Mouse (Mus musculus): ENCODE results near the gene Rnf126. TPM values are rescaled to one million over a fixed set of nuclear protein-coding genes. Genes with fewer than 3 reads are reported as not detected.

Gene Rnf126
- polyA plus RNA-seq, 1 experiment from 2014 or later, result 62.5 TPM

DNA sequence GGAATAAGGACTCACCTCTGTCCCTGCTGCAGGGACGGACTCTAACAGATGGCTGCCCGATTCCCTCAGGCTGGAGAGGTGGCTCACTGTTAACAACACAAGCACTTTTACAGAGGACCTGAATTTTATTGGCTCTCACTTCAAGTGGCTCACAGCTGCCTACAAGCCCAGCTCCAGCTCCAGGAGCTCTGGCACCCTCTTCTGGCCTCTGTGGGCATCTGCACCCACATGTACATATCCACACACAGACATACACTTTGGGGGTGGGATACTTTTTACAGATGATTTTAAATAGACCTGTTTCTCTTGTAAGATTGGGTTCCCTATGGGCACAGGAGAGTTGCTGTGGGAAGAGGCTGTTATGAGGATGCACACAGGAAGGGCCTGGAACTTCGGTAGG lies 5.6 kb upstream of the Rnf126 start:
- WGBS, result 92% methylated on average over 3 of the region's 3 CpGs
- ATAC-seq (ENCODE audit: insufficient number of reproducible peaks, insufficient read depth, low FRiP score, low read depth), result no peak

DNA sequence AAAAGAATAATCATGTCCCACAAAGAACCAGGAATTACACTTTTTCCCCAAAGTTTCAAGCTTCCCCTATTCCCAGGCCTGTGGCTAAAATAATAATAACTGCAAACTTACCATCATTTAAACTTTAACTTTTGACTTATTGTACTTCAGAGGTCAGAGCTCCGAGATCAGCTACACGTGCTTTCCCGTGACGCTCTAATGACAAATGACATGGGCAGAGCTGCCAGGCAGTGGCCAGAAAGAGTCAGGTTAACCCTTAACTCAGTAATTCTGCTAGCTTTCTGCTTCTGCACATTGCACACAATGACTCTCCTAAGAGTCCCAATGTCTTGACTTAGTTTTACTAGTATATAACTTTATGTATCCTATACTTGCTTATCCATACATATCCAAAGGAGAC lies 2.6 kb upstream of the Rnf126 start:
- H3K4me2 ChIP-seq (ENCODE audit: low read length), result no peak overlapping the region
- ATAC-seq (ENCODE audit: insufficient number of reproducible peaks, insufficient read depth, low FRiP score, low read depth), result no peak

More for the DNA sequence above, 5.6 kb upstream of the Rnf126 start:
- H3K4me3 ChIP-seq (ENCODE audit: control insufficient read depth in 1 of 2, insufficient read depth in 1 of 2, low read depth in 1 of 2, low read length in 2 of 2), result no peak overlapping the region
- H3K36me3 ChIP-seq (ENCODE audit: control insufficient read depth, insufficient read depth, low read length), result no peaks in the 10 kb centered on the region
- no peaks in the 10 kb centered on the region for H3K27me3 ChIP-seq (ENCODE audit: control insufficient read depth, insufficient read depth, low read length)
- H3K27ac ChIP-seq (replicated peaks in 1 of 2; ENCODE audit: control insufficient read depth in 1 of 2, insufficient read depth in 1 of 2, low read depth in 2 of 2, low read length in 2 of 2), result no peak overlapping the region
- H3K9me3 ChIP-seq (ENCODE audit: control insufficient read depth, low read length), result 0 out of 2 replicates have a peak, but pooled peaks cover 5% of the 10 kb centered on the region
- no peak overlapping the region for H3K9ac ChIP-seq (ENCODE audit: low read length)
- H3K4me2 ChIP-seq (ENCODE audit: low read length), result no peak overlapping the region
- peaks cover 5 to 19% of the 10 kb centered on the region in 2 experiments for H3K4me1 ChIP-seq (ENCODE audit: control insufficient read depth in 2 of 2, insufficient read depth in 2 of 2, low read length in 2 of 2)

DNA sequence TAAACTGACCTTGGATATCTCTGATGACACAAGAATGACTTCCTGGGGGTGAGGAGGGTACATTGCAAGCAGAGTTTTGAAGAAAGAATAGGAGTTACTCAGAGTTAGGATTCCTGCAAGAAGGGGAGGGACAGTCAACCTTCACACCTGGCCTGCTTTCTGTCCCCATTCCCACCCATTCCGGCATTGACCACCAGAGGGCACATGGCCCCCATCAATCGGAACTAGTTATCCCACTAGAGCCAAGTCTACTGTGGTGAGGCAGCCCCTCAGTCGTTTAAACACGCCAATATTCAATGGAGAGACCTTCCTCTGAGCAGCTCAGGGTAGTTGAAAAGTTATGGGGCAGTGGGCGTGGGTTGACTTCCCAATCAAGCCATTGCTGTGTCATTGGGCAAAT lies 1.6 kb upstream of the Rnf126 start:
- H3K27ac ChIP-seq (replicated peaks in 1 of 2; ENCODE audit: control insufficient read depth in 1 of 2, insufficient read depth in 1 of 2, low read depth in 2 of 2, low read length in 2 of 2), result no peak overlapping the region
- 0 out of 2 replicates have a peak, but pooled peaks cover 5% of the 10 kb centered on the region for H3K9me3 ChIP-seq (ENCODE audit: control insufficient read depth, low read length)
- peaks cover 26 to 41% of the 10 kb centered on the region in 2 experiments for H3K4me1 ChIP-seq (ENCODE audit: control insufficient read depth in 2 of 2, insufficient read depth in 2 of 2, low read length in 2 of 2)
- H3K36me3 ChIP-seq (ENCODE audit: control insufficient read depth, insufficient read depth, low read length), result no peaks in the 10 kb centered on the region
- peak overlapping the region; percentile 75; the same call in 1 of the 2 replicates for H3K4me2 ChIP-seq (ENCODE audit: low read length)
- no peaks in the 10 kb centered on the region for H3K27me3 ChIP-seq (ENCODE audit: control insufficient read depth, insufficient read depth, low read length)
- H3K4me3 ChIP-seq (ENCODE audit: control insufficient read depth in 1 of 2, insufficient read depth in 1 of 2, low read depth in 1 of 2, low read length in 2 of 2), result no peak overlapping the region
- ATAC-seq (ENCODE audit: insufficient number of reproducible peaks, insufficient read depth, low FRiP score, low read depth), result no peak
- WGBS, result under 1% methylated on average over 5 of the region's 5 CpGs
- H3K9ac ChIP-seq (ENCODE audit: low read length), result no peak overlapping the region

More for the DNA sequence above, 2.6 kb upstream of the Rnf126 start:
- Histone ChIP-seq H3K4me1 (ENCODE audit: control insufficient read depth in 2 of 2, insufficient read depth in 2 of 2, low read length in 2 of 2) (peaks cover 18 to 32% of the 10 kb centered on the region in 2 experiments), H3K36me3 (ENCODE audit: control insufficient read depth, insufficient read depth, low read length) (no peaks in the 10 kb centered on the region), H3K27ac (replicated peaks in 1 of 2; ENCODE audit: control insufficient read depth in 1 of 2, insufficient read depth in 1 of 2, low read depth in 2 of 2, low read length in 2 of 2) (no peak overlapping the region), H3K27me3 (ENCODE audit: control insufficient read depth, insufficient read depth, low read length) (no peaks in the 10 kb centered on the region), H3K9me3 (ENCODE audit: control insufficient read depth, low read length) (0 out of 2 replicates have a peak, but pooled peaks cover 5% of the 10 kb centered on the region), H3K4me3 (ENCODE audit: control insufficient read depth in 1 of 2, insufficient read depth in 1 of 2, low read depth in 1 of 2, low read length in 2 of 2) (no peak overlapping the region), H3K9ac (ENCODE audit: low read length) (no peak overlapping the region)
- 61% methylated on average over 4 of the region's 4 CpGs for WGBS

DNA sequence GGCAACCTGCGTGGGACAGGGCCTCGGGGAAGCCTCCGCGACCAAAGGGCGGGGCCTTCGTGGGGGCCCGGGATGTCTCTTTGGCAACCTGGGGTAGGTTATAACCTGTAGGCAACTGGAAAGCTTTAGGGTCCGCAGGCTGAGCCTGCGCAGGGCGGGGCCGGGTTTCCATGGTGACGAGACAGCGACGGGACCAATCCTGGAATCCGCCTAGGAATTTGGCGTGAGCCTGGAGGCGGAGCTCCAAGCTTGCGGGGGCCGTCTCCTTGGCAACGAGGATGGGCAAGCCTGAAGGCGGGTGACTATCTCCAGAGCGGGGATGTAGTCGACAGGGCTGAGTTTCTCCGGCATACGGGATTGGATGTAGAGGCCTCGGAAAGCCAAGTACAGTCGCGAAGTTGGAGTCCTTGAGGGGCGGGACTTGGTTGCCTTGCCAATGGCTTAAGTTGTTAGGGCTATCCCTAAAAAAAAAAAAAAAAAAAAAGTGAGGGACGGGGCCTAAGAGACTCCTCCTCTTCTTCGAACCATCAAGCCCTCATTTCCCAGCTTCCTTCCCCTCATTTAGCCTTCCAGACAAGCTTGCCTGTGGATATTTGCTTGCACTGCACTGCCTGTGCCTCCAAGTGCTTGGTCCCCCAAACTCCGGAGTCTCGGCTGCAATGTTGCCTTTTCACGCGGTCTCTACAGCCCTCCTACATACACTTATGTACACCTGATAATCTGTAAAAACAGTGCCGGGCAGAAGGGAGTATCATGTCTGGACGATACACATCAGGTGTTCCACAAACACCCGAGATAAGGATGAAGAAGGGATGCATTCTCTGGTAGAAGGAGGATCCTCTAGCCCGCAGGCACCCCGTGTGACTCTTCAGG lies 856 bp upstream of the Rnf126 start:
- Histone ChIP-seq H3K27ac (replicated peaks in 1 of 2; ENCODE audit: control insufficient read depth in 1 of 2, insufficient read depth in 1 of 2, low read depth in 2 of 2, low read length in 2 of 2) (peak overlapping the region; percentile 78 to 92), H3K4me2 (ENCODE audit: low read length) (peak overlapping the region; percentile 75), H3K4me1 (ENCODE audit: control insufficient read depth in 2 of 2, insufficient read depth in 2 of 2, low read length in 2 of 2) (peaks cover 30 to 46% of the 10 kb centered on the region in 2 experiments), H3K36me3 (ENCODE audit: control insufficient read depth, insufficient read depth, low read length) (peaks cover 2% of the 10 kb centered on the region; the same call in 1 of the 2 replicates), H3K9me3 (ENCODE audit: control insufficient read depth, low read length) (0 out of 2 replicates have a peak, but pooled peaks cover 5% of the 10 kb centered on the region), H3K9ac (ENCODE audit: low read length) (peak overlapping the region; percentile 75), H3K27me3 (ENCODE audit: control insufficient read depth, insufficient read depth, low read length) (no peaks in the 10 kb centered on the region), H3K4me3 (ENCODE audit: control insufficient read depth in 1 of 2, insufficient read depth in 1 of 2, low read depth in 1 of 2, low read length in 2 of 2) (peak overlapping the region; percentile 90 to 93)
- 11% methylated on average over 40 of the region's 40 CpGs for WGBS
- peak; percentile 64 for ATAC-seq (ENCODE audit: insufficient number of reproducible peaks, insufficient read depth, low FRiP score, low read depth)

DNA sequence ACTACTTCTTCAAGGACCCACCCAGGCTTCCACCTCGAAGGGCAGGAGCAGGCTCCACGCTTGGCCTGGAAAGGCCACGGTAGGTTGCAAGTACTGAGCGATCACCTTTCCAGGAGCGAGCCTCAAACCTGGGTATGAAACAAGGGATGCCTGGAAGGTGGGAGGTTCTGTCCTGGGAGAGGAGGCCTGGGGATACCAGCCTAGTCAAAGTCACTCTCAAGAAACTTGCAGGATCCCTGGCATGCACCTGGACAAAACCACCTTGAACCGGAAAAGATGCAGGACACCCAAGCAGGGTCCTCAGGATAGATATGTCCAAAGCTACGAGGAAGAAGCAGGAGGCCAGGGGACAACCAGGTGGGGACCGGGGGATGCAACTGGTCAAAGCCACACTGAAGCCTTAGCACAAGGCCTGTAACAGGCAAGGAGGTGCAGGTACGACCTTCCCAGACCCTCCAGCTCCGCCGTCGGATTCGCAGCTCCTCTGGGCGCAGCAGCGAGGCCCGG lies 698 bp downstream of the Rnf126 start:
- H3K4me3 ChIP-seq (ENCODE audit: control insufficient read depth in 1 of 2, insufficient read depth in 1 of 2, low read depth in 1 of 2, low read length in 2 of 2), result peak overlapping the region; percentile 90 to 93
- no peaks in the 10 kb centered on the region for H3K27me3 ChIP-seq (ENCODE audit: control insufficient read depth, insufficient read depth, low read length)
- H3K36me3 ChIP-seq (ENCODE audit: control insufficient read depth, insufficient read depth, low read length), result peaks cover 17% of the 10 kb centered on the region
- no peak for ATAC-seq (ENCODE audit: insufficient number of reproducible peaks, insufficient read depth, low FRiP score, low read depth)
- H3K4me1 ChIP-seq (ENCODE audit: control insufficient read depth in 2 of 2, insufficient read depth in 2 of 2, low read length in 2 of 2), result peaks cover 30 to 46% of the 10 kb centered on the region in 2 experiments
- H3K4me2 ChIP-seq (ENCODE audit: low read length), result peak overlapping the region; percentile 75
- whole genome bisulfite sequencing, result 6% methylated on average over 16 of the region's 16 CpGs
- H3K9ac ChIP-seq (ENCODE audit: low read length), result peak overlapping the region; percentile 98
- H3K9me3 ChIP-seq (ENCODE audit: control insufficient read depth, low read length), result no peaks in the 10 kb centered on the region
- peak overlapping the region; percentile 28 to 92; a peak in 3 of 4 replicates for H3K27ac ChIP-seq (replicated peaks in 1 of 2; ENCODE audit: control insufficient read depth in 1 of 2, insufficient read depth in 1 of 2, low read depth in 2 of 2, low read length in 2 of 2)

DNA sequence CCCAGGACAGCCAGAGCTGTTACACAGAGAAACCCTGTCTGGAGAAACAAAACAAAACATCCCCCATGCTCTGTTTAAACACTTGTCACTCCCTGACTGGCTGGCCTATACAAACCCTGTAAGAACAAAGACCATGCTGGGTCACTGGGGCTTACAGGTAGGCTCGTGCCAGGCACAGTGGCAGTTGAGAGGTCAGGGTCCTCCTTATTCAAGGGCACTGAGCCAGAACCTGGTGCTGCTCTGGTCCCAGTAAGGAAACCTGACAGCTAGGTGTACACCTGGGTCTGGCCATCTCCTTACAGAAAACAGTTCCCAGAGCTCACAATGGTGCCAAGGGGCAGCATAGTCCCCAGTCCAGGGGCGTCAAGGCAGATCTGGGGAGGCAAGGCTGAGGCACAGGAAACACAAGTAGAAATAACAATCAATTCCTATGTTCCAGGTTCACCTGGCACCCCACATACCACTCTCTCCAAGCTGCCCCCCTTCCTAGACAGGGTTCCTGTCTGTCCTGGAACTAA lies 1.5 kb downstream of the Rnf126 start:
- H3K4me3 ChIP-seq (ENCODE audit: control insufficient read depth in 1 of 2, insufficient read depth in 1 of 2, low read depth in 1 of 2, low read length in 2 of 2), result peak overlapping the region; percentile 90 to 93; a peak in 3 of 4 replicates
- H3K9me3 ChIP-seq (ENCODE audit: control insufficient read depth, low read length), result no peaks in the 10 kb centered on the region
- H3K27me3 ChIP-seq (ENCODE audit: control insufficient read depth, insufficient read depth, low read length), result no peaks in the 10 kb centered on the region
- H3K4me2 ChIP-seq (ENCODE audit: low read length), result peak overlapping the region; percentile 75
- H3K27ac ChIP-seq (replicated peaks in 1 of 2; ENCODE audit: control insufficient read depth in 1 of 2, insufficient read depth in 1 of 2, low read depth in 2 of 2, low read length in 2 of 2), result no peak overlapping the region
- H3K36me3 ChIP-seq (ENCODE audit: control insufficient read depth, insufficient read depth, low read length), result peaks cover 25% of the 10 kb centered on the region
- peak overlapping the region; percentile 98 for H3K9ac ChIP-seq (ENCODE audit: low read length)
- ATAC-seq (ENCODE audit: insufficient number of reproducible peaks, insufficient read depth, low FRiP score, low read depth), result no peak
- 72% methylated on average over 2 of the region's 2 CpGs for WGBS
- peaks cover 30 to 46% of the 10 kb centered on the region in 2 experiments for H3K4me1 ChIP-seq (ENCODE audit: control insufficient read depth in 2 of 2, insufficient read depth in 2 of 2, low read length in 2 of 2)

DNA sequence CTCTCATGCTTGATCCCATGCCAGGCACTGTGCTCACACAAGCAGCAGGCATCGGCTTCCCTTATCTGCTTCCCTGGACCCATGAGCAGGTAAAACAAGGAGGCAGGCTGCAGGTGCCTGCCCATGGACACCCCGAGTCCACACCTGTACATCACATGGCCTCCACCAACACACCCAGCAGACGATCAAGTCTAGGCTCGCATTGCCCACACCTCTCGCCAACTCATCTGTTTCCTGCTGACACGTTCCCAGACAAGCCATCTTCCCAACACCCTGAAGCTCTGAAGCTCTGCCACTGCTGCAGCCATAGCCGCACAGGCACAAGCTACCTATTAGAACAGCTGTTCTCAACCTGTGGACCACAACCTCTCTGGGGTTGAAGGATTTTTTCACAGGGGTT lies 2.5 kb downstream of the Rnf126 start:
- WGBS, result 60% methylated on average over 7 of the region's 7 CpGs
- no peak for ATAC-seq (ENCODE audit: insufficient number of reproducible peaks, insufficient read depth, low FRiP score, low read depth)
- Histone ChIP-seq H3K27ac (replicated peaks in 1 of 2; ENCODE audit: control insufficient read depth in 1 of 2, insufficient read depth in 1 of 2, low read depth in 2 of 2, low read length in 2 of 2) (no peak overlapping the region), H3K4me2 (ENCODE audit: low read length) (no peak overlapping the region), H3K4me3 (ENCODE audit: control insufficient read depth in 1 of 2, insufficient read depth in 1 of 2, low read depth in 1 of 2, low read length in 2 of 2) (no peak overlapping the region), H3K36me3 (ENCODE audit: control insufficient read depth, insufficient read depth, low read length) (peaks cover 33% of the 10 kb centered on the region), H3K9ac (ENCODE audit: low read length) (peak overlapping the region; percentile 12; the same call in 1 of the 2 replicates), H3K4me1 (ENCODE audit: control insufficient read depth in 2 of 2, insufficient read depth in 2 of 2, low read length in 2 of 2) (peaks cover 30 to 46% of the 10 kb centered on the region in 2 experiments), H3K9me3 (ENCODE audit: control insufficient read depth, low read length) (no peaks in the 10 kb centered on the region), H3K27me3 (ENCODE audit: control insufficient read depth, insufficient read depth, low read length) (no peaks in the 10 kb centered on the region)

All from heart, embryonic 14.5 days (tissue).